Mouse (Mus musculus) common myeloid progenitor, adult 5-6 weeks (primary cell): ENCODE measurements around the gene Serpina11. TPM values are rescaled to one million over a fixed set of nuclear protein-coding genes. Genes with fewer than 3 reads are reported as not detected.

Experiments
- ATAC-seq: replicated peaks from 2 replicates; pipeline ENCODE4 v1.8.0; 2016; ENCODE audit warnings: low read depth, mild to moderate bottlenecking, moderate TSS enrichment, inconsistent platforms; ENCODE audit not compliant: poor library complexity, severe bottlenecking
- total RNA-seq: library from RNA; stranded (forward); fragments of 200-1000, 187-1606 nt; gene quantifications from 2 replicates; pipeline ENCODE4 v1.2.3, GENCODE M21; 2017

The Serpina11 gene
- not detected in 2 replicates for total RNA-seq

DNA sequence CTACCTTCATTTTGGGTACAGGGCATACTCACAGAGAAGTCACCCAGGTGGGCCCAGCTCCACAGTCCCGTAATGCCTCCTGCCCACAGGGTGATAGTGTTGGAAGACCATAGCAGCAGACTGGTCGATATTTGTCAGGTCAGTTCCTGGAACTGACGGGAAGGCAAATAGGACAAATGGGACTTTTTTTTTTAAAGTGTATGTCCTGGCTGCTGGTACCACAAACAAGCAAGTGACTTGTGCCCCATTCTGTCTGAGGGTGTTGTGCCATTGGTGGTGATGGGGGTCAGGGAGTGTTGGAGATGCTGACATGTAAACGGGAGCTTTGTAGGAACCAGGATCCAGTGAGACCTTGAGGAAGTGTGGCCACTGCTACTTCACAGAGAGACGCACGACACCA is at the start of gene Serpina11:
TSS of gene Serpina11 (minus strand) at position 101 of the 400 bp plus-strand sequence.
- no peak for ATAC-seq

DNA sequence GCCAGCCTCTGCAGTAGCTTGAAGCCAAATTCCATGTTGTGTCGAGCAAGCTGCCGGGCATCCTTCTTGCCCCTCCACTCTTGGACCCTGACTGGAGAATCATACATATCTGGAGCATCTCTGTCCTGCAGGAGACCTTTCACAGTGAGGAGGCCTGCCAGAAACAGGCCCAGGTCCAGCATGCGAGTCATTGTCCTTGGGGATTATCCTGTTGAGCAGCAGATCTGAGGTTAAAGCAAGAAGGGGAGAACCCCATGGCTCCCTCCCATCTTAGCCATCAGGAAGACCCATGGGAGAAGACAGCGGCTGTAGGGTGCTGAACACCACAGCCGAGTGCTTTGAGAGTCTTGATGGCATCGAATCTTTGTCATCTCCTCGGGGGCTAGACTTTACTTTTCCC is 48.4 kb upstream of the Serpina11 start:
- ATAC-seq, result no peak

DNA sequence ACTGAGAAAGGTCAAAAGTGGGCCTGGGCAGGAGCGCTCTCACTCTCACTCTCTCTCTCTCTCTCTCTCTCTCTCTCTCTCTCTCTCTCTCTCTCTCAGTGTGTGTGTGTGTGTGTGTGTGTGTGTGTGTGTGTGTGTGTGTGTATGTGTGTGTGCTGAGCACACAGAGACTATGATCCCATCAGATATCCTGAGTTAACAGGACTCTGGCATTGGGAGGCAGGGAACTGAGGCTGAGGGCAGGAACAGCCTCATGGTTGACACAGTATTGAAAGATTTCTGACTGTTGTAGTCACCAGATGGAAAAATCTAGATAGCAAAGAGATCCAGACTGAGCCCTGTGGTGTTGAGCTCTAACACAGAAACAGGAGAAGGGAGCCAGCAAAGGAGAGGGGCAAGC is 44.0 kb upstream of the Serpina11 start:
- no peak for ATAC-seq

DNA sequence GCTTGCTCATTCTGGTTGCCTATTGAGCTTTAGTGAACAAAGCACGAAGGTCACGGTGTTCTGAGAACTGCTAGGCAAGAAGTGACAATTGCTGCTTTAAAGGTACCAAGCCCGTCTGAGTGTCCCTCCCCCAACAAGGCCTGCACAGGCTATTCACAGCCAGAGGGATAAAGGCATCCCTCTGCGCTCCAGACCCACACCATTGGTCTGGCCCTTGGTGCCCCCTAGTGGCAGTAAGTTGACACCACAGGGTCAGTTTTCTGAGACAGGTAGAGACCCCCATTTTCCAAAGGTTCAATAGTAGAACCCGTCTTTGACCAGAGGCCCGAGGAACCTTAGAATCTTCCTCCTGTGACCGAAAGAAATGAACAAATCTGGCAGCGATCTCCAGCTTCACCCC is 40.2 kb upstream of the Serpina11 start:
- peak; percentile 64; the same call in 1 of the 2 replicates for ATAC-seq

DNA sequence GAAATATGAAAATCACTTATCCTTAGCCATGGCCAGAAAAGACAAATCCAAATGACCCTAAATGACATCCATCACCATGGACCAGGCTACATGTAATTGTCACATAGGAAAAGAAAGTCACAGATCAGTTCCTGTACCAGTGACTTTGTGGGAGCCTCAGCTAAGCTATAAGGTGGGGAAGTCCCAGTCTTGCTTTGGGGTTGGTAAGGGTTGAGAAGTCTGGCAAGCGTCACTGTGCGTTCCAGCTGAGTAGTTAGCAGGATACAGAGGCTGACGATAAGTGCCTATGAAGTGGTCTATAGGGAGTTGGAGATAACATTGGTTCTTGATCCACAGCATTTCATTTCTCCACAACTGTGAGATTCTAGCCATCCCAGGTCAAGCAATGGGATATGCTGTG is 25.5 kb upstream of the Serpina11 start:
- ATAC-seq, result no peak

DNA sequence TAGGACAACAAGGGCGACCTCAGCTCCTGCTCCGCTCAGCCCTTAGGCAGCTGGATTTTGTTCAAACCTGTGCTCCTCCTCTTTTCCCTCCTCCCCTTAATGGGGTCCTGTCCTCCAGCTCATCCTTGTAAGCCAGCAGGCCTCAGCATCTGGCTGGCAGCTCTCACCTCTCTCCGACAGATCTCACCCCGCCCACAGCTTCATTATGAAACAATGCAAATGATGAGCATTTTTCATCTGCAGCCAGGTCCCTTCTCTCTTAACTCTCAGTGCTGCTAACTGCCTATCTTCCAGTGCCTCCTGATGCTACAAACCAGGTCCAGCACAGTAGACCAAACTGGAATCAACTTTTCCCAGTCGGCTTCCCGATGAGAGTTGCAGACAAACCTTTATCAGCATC is 23.9 kb upstream of the Serpina11 start, which contains the start of gene Serpina9:
TSS of gene Serpina9 (minus strand) at position 136 of the 400 bp plus-strand sequence.
- no peak for ATAC-seq

DNA sequence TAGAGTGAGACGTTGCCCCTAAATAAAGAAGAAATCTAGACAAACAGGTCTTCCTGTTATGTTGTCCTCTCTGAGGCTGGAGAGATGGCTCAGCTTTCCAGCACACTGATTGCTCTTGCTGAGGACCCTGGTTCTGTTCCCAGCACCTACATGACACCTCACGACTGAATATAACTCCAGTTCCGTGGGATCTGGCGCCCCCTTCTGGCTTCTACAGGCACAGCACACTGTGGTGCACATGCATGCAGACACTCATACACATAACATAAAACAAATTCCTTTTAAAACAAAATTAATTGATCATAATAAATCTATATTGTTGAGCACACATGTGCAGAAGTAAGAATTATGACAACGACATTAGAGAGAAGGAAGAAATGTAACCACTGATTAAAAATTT is 14.9 kb upstream of the Serpina11 start:
- no peak for ATAC-seq

DNA sequence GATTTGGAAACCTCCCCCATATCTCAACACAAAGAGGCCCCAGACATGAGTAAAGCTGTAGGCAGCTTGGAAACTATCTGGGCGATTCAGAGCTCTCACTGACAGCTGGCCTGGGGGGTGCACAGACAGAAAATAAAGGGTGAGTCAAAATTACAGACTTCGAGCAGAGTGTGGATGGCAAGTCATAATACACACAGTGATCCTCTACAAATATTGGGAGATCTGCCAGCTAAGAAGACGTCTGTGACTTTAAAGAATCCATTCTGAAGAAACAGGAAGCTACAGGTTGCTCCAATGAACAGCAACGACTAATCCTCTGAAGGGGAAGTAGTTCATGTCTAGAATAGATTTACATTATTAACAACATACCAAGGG is 13.5 kb upstream of the Serpina11 start:
- ATAC-seq, result peak; percentile 77

DNA sequence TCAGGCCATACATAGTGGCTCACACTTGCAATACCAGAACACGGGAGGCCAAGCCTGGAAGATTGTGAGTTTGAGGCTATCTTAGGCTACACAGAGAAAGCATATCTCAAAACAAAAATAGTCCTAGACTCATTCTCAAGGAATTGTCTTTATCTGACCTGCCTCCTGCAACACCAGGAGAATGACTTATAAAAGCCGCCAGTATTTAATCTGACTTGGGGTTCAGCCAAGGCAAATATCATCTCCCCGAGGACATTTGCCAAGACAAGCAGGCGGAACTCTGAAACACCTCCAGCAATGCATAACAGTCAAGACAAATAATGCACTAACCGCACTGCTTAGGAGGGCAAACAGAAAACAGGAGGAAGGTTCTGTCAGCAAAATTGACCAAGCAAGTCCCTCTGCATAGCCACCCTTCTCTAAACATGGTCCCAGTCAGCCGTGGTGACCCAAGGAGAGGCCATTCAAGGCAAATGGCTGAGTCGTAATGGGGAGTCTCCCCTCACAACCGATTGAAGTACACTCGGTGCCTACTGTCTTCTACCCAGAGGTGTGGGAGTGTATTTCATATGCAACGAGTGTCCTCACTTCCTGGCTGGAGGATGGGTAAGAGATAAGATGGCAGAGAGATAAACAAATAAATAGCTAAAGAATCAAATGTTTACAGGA is 12.9 kb upstream of the Serpina11 start:
- ATAC-seq, result no peak

DNA sequence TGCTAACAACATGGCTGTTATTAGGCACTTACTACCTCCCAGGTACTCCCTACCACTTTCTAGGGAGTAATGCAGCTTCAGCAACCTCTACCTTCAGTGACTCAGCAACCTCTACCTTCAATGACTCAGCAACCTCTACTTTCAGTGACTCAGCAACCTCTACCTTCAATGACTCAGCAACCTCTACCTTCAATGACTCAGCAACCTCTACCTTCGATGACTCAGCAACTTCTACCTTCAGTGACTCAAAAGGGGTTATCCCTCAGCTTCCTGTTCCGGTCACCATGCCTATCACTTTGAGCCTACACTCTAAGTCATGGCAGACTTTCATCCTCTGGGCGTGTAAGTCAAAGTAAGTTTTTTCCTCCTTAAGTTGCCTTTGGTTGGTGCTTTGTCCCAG is 10.8 kb upstream of the Serpina11 start:
- ATAC-seq, result peak; percentile 45; the same call in 1 of the 2 replicates

DNA sequence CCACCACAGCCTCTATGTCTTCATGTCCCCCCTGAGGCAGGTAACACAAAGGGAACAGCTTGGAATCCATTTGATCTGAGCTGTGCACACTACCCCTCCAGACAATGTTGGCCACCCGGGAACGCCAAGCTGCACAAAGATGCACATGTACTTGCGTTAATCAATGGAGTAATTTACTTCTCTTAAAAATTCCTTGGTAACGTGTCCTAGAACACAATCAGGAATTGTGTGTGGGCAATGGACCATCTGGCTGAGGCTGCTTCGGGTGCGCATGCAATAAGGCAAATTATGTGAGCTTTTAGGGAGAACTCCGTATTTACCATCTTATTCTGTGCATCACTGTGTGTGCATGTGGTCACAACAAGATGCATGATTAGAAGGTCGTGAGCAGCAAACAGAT is 9.9 kb upstream of the Serpina11 start:
- no peak for ATAC-seq

DNA sequence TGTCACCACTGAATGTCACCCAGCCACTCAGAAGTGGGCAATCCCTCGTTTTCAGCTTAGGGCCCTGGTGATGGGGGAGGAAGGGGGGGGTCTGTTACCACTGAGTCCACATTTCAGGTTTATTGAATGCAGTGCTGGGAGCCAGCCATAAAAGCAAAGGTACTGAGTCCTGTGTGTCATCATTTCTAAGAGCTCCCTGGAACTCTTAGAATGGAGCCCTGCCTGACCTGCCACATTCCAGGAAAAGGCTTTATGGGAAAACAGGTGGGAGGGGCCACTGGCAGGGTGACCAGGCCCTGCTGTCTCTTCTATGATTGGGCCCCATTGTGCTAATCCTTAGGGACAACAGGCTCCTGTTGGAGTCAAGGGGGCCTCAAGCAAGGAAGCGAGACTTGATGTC is 6.8 kb upstream of the Serpina11 start:
- ATAC-seq, result no peak

DNA sequence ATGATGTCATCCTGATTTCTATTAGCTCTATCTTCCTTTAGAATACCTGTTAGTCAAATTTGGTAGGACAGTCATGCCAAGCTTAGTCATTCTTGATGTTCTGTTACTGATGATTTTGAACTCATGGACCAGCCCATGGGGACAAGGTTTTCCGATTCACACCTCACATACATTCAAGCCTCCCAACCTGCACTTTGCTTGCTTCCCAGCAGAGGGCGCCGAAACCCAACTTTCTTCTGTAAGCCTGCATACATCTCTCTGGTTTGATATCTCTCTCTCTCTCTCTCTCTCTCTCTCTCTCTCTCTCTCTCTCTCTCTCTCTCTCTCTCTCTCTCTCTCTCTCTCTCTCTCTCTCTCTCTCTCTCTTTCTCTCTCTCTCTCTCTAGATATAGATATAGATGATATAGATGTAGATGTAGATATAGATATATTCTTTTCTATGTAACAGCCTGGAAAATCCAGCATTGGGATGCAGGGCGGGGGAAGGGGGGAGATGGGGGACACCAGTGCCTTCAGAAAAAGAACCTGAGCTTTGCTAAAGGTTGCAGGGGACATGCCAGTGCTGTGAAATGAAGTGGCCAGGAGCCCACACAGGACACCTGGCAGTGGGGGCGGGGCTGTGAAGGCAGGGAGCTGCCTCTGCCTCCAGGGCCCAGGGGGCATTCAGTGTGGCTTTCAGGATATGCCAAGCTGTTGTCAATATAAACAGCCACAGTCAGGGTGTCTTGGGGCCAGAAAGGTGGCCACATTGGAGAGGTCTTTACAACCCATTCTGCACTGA is 5.7 kb upstream of the Serpina11 start:
- peak; percentile 82 for ATAC-seq

DNA sequence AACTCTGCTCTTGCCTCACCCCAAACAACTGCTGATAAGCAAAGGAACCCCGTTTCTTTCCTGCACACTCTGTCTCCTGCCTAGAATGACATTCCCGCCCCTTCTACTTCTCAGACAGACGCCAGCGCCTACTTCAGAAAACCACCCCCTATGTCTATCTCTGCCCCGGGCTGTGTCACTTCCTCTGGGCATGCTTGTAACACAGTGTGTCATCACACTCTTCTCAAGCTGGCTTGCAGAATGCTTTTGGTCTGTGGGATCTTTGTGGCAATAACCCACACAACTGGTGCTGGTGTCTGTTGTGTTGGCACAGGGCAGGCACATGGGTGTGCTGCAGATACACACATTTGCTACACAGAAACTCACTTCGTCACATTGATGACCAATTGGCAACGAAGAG is 3.2 kb upstream of the Serpina11 start:
- ATAC-seq, result peak; percentile 71

DNA sequence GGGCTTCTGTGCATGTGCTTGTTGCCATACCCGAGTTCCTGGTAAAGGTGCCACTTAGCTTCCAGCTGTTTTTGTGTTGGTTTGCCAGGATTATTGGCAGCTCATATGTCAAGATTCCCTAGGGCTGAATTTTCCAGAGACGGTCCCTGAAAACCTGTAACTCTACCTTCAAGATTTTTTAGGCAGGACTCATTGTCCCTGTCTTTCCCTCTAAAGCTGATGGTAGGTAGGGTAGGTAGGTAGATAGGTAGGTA is 316 bp downstream of the Serpina11 start:
- no peak for ATAC-seq

DNA sequence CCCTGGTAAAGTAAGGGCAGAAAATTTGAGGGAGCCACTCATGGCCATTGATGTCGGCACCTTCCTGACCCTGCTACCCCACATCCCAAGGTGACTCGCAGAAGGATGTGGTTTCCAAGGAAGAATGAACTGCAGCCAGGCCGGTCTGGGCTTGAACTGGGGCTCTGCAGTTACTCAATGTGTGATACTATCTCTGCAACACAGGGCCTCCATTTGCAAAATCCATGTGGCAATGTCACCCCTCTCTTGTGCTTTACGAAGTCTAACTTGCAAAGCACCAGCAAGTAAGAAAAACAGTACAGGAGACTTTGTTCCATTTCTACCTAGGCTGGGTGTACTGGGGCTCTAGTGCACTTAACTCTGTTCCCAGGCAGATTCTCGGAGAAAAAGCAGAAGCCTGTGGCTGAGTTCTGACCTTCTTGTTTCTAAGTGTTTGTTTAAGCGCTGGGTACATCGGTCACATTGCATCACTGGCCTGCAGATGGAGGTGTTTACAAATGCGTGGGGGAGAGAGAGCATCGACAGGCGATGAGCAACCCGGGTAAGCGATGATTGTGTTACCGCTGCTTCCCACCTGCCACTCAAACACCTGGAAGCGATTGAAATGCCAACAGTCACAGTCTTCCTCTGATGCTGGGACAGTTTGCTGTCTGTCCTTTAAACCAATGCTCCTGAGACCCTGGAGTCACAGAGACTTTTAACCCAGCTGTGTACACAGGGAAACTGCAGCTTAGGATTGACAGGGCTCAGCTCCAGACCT is 823 bp downstream of the Serpina11 start:
- ATAC-seq, result peak; percentile 34; the same call in 1 of the 2 replicates

DNA sequence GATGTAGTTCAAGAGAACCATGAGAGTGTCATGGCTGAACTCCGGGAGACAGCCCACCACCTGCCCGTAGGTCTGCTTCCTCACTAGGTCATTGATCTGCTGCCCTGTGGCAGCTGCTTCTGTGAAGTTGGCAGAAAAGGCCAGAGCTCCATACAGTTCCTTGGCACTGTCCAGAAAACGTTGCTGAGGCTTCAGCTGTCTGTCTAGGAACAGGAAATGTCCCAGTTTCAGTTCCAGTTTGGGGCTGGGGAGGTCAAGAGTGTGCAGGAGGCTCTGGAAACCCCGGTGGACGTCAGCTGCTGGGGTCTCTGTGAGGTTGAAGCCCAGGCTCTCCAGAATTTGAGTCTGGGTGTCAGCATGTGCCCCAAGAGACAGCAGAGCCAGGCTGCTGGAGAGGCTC is 3.9 kb downstream of the Serpina11 start:
- ATAC-seq, result peak; percentile 75

DNA sequence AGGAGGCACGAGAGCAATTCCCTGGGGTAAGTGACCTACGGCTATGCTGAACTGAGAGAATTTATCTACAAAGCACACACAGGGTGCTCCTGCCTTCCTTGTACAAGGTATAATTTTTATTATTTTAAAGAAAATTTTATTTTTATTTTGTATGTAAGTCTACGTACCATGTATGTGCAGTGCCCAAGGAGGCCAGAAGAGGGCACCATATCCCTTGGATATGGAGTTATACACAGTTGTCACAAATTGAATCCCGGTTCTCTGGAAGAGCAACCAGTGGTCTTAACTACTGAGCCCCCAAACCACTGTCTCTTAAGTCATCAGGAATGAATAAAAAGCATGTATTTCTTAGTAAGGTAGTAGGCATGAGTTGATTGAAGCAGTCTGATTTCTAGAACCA is 4.8 kb downstream of the Serpina11 start:
- ATAC-seq, result 0 out of 2 replicates have a peak, but pooled peaks have one; percentile 35

DNA sequence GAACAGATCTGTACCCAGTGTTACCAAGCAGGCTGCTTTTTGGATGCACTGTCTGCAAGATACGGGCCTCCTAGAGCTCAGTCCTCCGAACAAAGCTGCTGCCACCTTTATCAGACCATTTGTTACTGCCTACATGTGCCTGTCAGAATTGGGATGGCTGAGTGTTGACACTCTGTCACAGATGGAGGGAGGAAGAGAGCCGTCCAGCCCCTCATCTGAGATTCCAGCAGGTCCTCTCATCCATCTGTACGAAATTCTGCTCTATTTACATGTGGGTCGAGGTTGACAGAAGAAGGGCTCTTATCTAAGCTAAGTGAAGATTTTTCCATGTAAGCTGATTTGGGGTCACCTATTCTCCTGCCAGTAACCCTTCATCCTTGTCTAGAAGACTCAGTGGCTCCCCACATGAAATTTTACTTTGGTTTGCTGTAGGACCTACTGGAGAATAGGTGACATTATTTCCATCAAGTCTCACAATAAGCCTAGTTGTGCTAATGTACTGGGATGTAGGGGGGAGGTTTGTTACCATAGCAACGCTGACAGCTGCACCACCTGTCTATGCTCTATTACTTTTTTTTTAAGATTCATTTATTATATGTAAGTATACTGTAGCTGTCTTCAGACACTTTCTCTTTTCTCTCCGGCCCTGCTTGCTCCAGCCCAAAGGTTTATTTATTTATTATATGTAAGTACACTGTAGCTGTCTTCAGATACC is 8.0 kb downstream of the Serpina11 start:
- ATAC-seq, result no peak

DNA sequence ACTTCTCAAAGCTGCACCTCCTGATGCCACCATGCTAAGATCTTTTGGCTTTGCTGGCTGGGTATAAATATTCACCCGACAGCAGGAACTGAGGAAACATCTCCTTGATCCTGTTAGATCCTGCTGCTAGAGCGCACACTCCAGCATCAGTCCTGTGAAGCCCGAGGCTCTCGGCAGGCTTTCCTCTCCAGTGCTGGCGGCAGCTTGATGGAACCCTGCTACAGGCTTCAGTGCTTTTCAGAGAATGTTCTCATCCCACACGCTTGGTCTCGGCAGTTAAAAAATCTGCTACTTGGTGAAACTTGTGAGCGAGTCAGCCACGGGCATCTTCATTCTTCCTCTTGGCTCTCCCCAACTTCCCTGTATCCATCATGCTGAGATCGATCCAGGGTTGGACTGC is 11.5 kb downstream of the Serpina11 start:
- no peak for ATAC-seq
